26 mouse cellular contexts compared by ENCODE assay signal in the genomic region with DNA sequence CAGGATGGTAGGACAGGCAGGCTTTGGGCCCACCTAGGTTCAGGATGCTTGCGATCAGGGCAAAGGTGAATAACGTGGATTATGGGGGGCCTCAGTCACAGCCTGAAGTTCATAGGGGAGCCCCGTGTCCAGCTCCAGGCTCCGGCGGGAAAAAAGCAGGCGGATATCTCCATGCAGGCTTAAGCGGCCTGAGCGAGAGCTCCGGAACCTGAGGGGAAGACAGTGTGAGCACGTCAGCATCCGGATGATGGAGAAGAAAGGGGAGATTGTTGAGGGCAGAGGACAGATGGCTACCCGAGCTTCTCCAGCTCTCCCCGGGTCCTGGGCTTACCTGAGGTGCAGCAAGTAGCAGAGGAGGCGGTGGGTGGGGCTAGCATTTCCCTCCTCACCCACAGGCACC. TPM values are rescaled to one million over a fixed set of nuclear protein-coding genes. Genes with fewer than 3 reads are reported as not detected.
A peak's percentile ranks its signal among the peaks of the same experiment; 100 is the strongest.
DNase-seq lines count a peak whose midpoint lies in the region; ATAC-seq and TF ChIP-seq lines count a peak whose summit lies in the region.
"Had no signal": no experiment of that assay in that cellular context is flagged by ENCODE, and none has a peak within 500 bp of the region (broad histone marks: within the 10 kb centered on the region; RNA-seq: fewer than 3 reads in every experiment).

No protein-coding gene starts in this region.

- H3K9me3 ChIP-seq in midbrain, embryonic 13.5 days: no peaks in the 10 kb centered on the region
- H3K9me3 ChIP-seq in midbrain, postnatal 0 days (ENCODE audit: low read length): no peaks in the 10 kb centered on the region
- H3K9me3 ChIP-seq in neural tube, embryonic 13.5 days: no peaks in the 10 kb centered on the region
- H3K9me3 ChIP-seq in neural tube, embryonic 15.5 days (replicated peaks): no peaks in the 10 kb centered on the region
- H3K9me3 ChIP-seq: embryonic facial prominence, embryonic 13.5 days; embryonic facial prominence, embryonic 15.5 days; forebrain, embryonic 10.5 days; forebrain, embryonic 12.5 days had no signal

- no peaks in the 10 kb centered on the region for H3K27me3 ChIP-seq in midbrain, embryonic 13.5 days
- no peaks in the 10 kb centered on the region for H3K27me3 ChIP-seq in midbrain, postnatal 0 days (ENCODE audit: insufficient read depth, low read length)
- H3K27me3 ChIP-seq in neural tube, embryonic 13.5 days: no peaks in the 10 kb centered on the region
- no peaks in the 10 kb centered on the region for H3K27me3 ChIP-seq in neural tube, embryonic 15.5 days (replicated peaks)
- H3K27me3 ChIP-seq: CH12.LX; embryonic facial prominence, embryonic 13.5 days; embryonic facial prominence, embryonic 15.5 days; forebrain, embryonic 12.5 days had no signal

- no peak for TF ChIP-seq CTCF in midbrain, postnatal 0 days (IDR thresholded peaks at IDR 0.05)

- peak overlapping the region; percentile 14; the same call in 1 of the 2 replicates for H3K27ac ChIP-seq in midbrain, embryonic 13.5 days
- no peak overlapping the region for H3K27ac ChIP-seq in midbrain, postnatal 0 days (ENCODE audit: low read depth, low read length)
- no peak overlapping the region for H3K27ac ChIP-seq in neural tube, embryonic 13.5 days (replicated peaks)
- H3K27ac ChIP-seq in neural tube, embryonic 15.5 days (replicated peaks): no peak overlapping the region
- H3K27ac ChIP-seq: embryonic facial prominence, embryonic 13.5 days; embryonic facial prominence, embryonic 15.5 days had no signal

- intact Hi-C loops in heart, postnatal 36 days (cut with DNase I): no loop called here

- H3K4me3 ChIP-seq in midbrain, embryonic 13.5 days (replicated peaks): no peak overlapping the region
- H3K4me3 ChIP-seq in midbrain, postnatal 0 days (ENCODE audit: low read depth, low read length): no peak overlapping the region
- H3K4me3 ChIP-seq in neural tube, embryonic 13.5 days: no peak overlapping the region
- H3K4me3 ChIP-seq in neural tube, embryonic 15.5 days (replicated peaks): no peak overlapping the region
- H3K4me3 ChIP-seq: embryonic facial prominence, embryonic 13.5 days; embryonic facial prominence, embryonic 15.5 days; erythroblast, embryonic 14.5 days; forebrain, embryonic 10.5 days; forebrain, embryonic 12.5 days had no signal

- H3K9ac ChIP-seq in midbrain, embryonic 13.5 days (replicated peaks): 0 out of 2 replicates have a peak overlapping the region, but pooled peaks have one; percentile 19
- H3K9ac ChIP-seq in midbrain, postnatal 0 days (replicated peaks; ENCODE audit: low read length, poor library complexity, severe bottlenecking): no peak overlapping the region
- 0 out of 2 replicates have a peak overlapping the region, but pooled peaks have one; percentile 31 for H3K9ac ChIP-seq in neural tube, embryonic 13.5 days
- H3K9ac ChIP-seq in neural tube, embryonic 15.5 days (replicated peaks): no peak overlapping the region
- H3K9ac ChIP-seq: embryonic facial prominence, embryonic 13.5 days; embryonic facial prominence, embryonic 15.5 days; forebrain, embryonic 12.5 days had no signal

- peaks cover 62% of the 10 kb centered on the region for H3K36me3 ChIP-seq in midbrain, embryonic 13.5 days
- peaks cover 30% of the 10 kb centered on the region for H3K36me3 ChIP-seq in midbrain, postnatal 0 days (ENCODE audit: insufficient read depth, low read length)
- H3K36me3 ChIP-seq in neural tube, embryonic 13.5 days: peaks cover 61% of the 10 kb centered on the region
- H3K36me3 ChIP-seq in neural tube, embryonic 15.5 days: peaks cover 50% of the 10 kb centered on the region

- DNase-seq in cerebellum, adult 9-11 months: peak; percentile 57
- DNase-seq in cerebellum, postnatal 25 days: no peak
- peak; percentile 87 for DNase-seq in heart, adult 11 months
- no peak for DNase-seq in heart, postnatal 36 days
- no peak for DNase-seq in midbrain, postnatal 0 days (ENCODE audit: low spot score)
- DNase-seq: adrenal gland, adult 2 months; adrenal gland, postnatal 10 days; adrenal gland, postnatal 25 days; B cell, adult 2 months; cerebellum, adult 11 months; cerebellum, adult 18-20 months; cerebellum, adult 8-10 months; cerebellum, postnatal 10 days; cerebellum, postnatal 36 days; embryo, embryonic 11 days had no signal

- H3K4me1 ChIP-seq in midbrain, embryonic 13.5 days (replicated peaks): peaks cover 46% of the 10 kb centered on the region
- peaks cover 9% of the 10 kb centered on the region; the same call in 1 of the 2 replicates for H3K4me1 ChIP-seq in midbrain, postnatal 0 days (ENCODE audit: insufficient read depth, low read length)
- peaks cover 42% of the 10 kb centered on the region for H3K4me1 ChIP-seq in neural tube, embryonic 13.5 days (replicated peaks)
- peaks cover 42% of the 10 kb centered on the region for H3K4me1 ChIP-seq in neural tube, embryonic 15.5 days

- 88% methylated on average over 14 of the region's 14 CpGs for WGBS in midbrain, embryonic 13.5 days
- 86% methylated on average over 14 of the region's 14 CpGs for WGBS in midbrain, postnatal 0 days
- 83% methylated on average over 14 of the region's 14 CpGs for WGBS in neural tube, embryonic 13.5 days
- WGBS in neural tube, embryonic 15.5 days: 85% methylated on average over 14 of the region's 14 CpGs

- H3K4me2 ChIP-seq in midbrain, embryonic 13.5 days (replicated peaks): no peak overlapping the region
- H3K4me2 ChIP-seq in midbrain, postnatal 0 days (ENCODE audit: low read depth, low read length, poor library complexity, severe bottlenecking): no peak overlapping the region
- no peak overlapping the region for H3K4me2 ChIP-seq in neural tube, embryonic 13.5 days
- no peak overlapping the region for H3K4me2 ChIP-seq in neural tube, embryonic 15.5 days
- H3K4me2 ChIP-seq: embryonic facial prominence, embryonic 13.5 days; embryonic facial prominence, embryonic 15.5 days; forebrain, embryonic 12.5 days had no signal

- no peak for ATAC-seq in midbrain, embryonic 13.5 days
- ATAC-seq in midbrain, postnatal 0 days (ENCODE audit: low FRiP score): no peak
- ATAC-seq in neural tube, embryonic 13.5 days (ENCODE audit: low read depth): no peak
- ATAC-seq in neural tube, embryonic 15.5 days (ENCODE audit: low FRiP score): no peak
- ATAC-seq: CD4-positive, CD25-positive, alpha-beta regulatory T cell, adult 4 months; forebrain, embryonic 16.5 days had no signal

RNA-seq across cellular contexts. Expression of a gene that starts 2.0 kb away (rescaled TPM):
- 100 to 1,000 TPM; 108 to 115 TPM for total RNA-seq in heart, postnatal 36 days (2021)
- polyA plus RNA-seq in midbrain, embryonic 13.5 days (2015; fragmentation: Nextera tagmentation; extraction: Ambion mirVana): 245 and 253 TPM in 2 replicates
- 89.6 and 102 TPM in 2 replicates for total RNA-seq in midbrain, postnatal 0 days (2014; rRNA removed)
- polyA plus RNA-seq in midbrain, postnatal 0 days (2015; fragmentation: Nextera tagmentation; extraction: Ambion mirVana): 230 and 241 TPM in 2 replicates
- 224 and 235 TPM in 2 replicates for polyA plus RNA-seq in neural tube, embryonic 13.5 days (2015; fragmentation: Nextera tagmentation; extraction: Ambion mirVana)
- polyA plus RNA-seq in neural tube, embryonic 15.5 days (2015; fragmentation: Nextera tagmentation; extraction: Ambion mirVana): 231 and 240 TPM in 2 replicates

RNA-seq across cellular contexts. Expression of a gene that starts 7.9 kb away (rescaled TPM):
- 10 to 100 TPM; 20.1 to 23.2 TPM for total RNA-seq in heart, postnatal 36 days (2021)
- polyA plus RNA-seq in midbrain, embryonic 13.5 days (2015; fragmentation: Nextera tagmentation; extraction: Ambion mirVana): 25.3 and 29.9 TPM in 2 replicates
- total RNA-seq in midbrain, postnatal 0 days (2014; rRNA removed): 30.5 and 33.4 TPM in 2 replicates
- polyA plus RNA-seq in midbrain, postnatal 0 days (2015; fragmentation: Nextera tagmentation; extraction: Ambion mirVana): 24.4 and 26.1 TPM in 2 replicates
- polyA plus RNA-seq in neural tube, embryonic 13.5 days (2015; fragmentation: Nextera tagmentation; extraction: Ambion mirVana): 22.4 and 23.3 TPM in 2 replicates
- 27.8 and 30.8 TPM in 2 replicates for polyA plus RNA-seq in neural tube, embryonic 15.5 days (2015; fragmentation: Nextera tagmentation; extraction: Ambion mirVana)

RNA-seq across cellular contexts. Expression of a gene that starts 12.5 kb away (rescaled TPM):
- 10 to 100 TPM; 26.1 to 30.0 TPM for total RNA-seq in heart, postnatal 36 days (2021)
- 45.4 and 55.2 TPM in 2 replicates for polyA plus RNA-seq in midbrain, embryonic 13.5 days (2015; fragmentation: Nextera tagmentation; extraction: Ambion mirVana)
- 31.1 and 48.7 TPM in 2 replicates for total RNA-seq in midbrain, postnatal 0 days (2014; rRNA removed)
- polyA plus RNA-seq in midbrain, postnatal 0 days (2015; fragmentation: Nextera tagmentation; extraction: Ambion mirVana): 30.3 and 32.3 TPM in 2 replicates
- 28.4 and 29.9 TPM in 2 replicates for polyA plus RNA-seq in neural tube, embryonic 13.5 days (2015; fragmentation: Nextera tagmentation; extraction: Ambion mirVana)
- 27.5 and 28.5 TPM in 2 replicates for polyA plus RNA-seq in neural tube, embryonic 15.5 days (2015; fragmentation: Nextera tagmentation; extraction: Ambion mirVana)

RNA-seq across cellular contexts. Expression of a gene that starts 23.2 kb away (rescaled TPM):
- total RNA-seq in heart, postnatal 36 days (2021): 1 to 10 TPM; 2.6 to 3.2 TPM
- 17.0 and 18.7 TPM in 2 replicates for polyA plus RNA-seq in midbrain, embryonic 13.5 days (2015; fragmentation: Nextera tagmentation; extraction: Ambion mirVana)
- 15.0 and 18.2 TPM in 2 replicates for total RNA-seq in midbrain, postnatal 0 days (2014; rRNA removed)
- polyA plus RNA-seq in midbrain, postnatal 0 days (2015; fragmentation: Nextera tagmentation; extraction: Ambion mirVana): 14.2 and 14.3 TPM in 2 replicates
- 19.9 and 20.4 TPM in 2 replicates for polyA plus RNA-seq in neural tube, embryonic 13.5 days (2015; fragmentation: Nextera tagmentation; extraction: Ambion mirVana)
- 21.0 and 22.8 TPM in 2 replicates for polyA plus RNA-seq in neural tube, embryonic 15.5 days (2015; fragmentation: Nextera tagmentation; extraction: Ambion mirVana)

RNA-seq across cellular contexts. Expression of a gene that starts 25.3 kb away (rescaled TPM):
- total RNA-seq in heart, postnatal 36 days (2021): 10 to 100 TPM; 12.9 to 13.5 TPM
- polyA plus RNA-seq in midbrain, embryonic 13.5 days (2015; fragmentation: Nextera tagmentation; extraction: Ambion mirVana): 20.0 and 20.2 TPM in 2 replicates
- total RNA-seq in midbrain, postnatal 0 days (2014; rRNA removed): 40.2 and 54.6 TPM in 2 replicates
- 6.3 and 7.9 TPM in 2 replicates for polyA plus RNA-seq in midbrain, postnatal 0 days (2015; fragmentation: Nextera tagmentation; extraction: Ambion mirVana)
- polyA plus RNA-seq in neural tube, embryonic 13.5 days (2015; fragmentation: Nextera tagmentation; extraction: Ambion mirVana): 15.1 and 16.5 TPM in 2 replicates
- 11.1 and 12.3 TPM in 2 replicates for polyA plus RNA-seq in neural tube, embryonic 15.5 days (2015; fragmentation: Nextera tagmentation; extraction: Ambion mirVana)

Comparison
In these comparisons a context has a peak if more than half of its experiments do, and no peak if none do; other contexts are left out.
1. DNase-seq: peak in cerebellum, adult 9-11 months (single experiment) and heart, adult 11 months (single experiment); none in cerebellum, postnatal 25 days (0 of 2), heart, postnatal 36 days (0 of 2) and midbrain, postnatal 0 days (single experiment).
2. H3K9ac ChIP-seq: peak in midbrain, embryonic 13.5 days (single experiment) and neural tube, embryonic 13.5 days (single experiment); none in midbrain, postnatal 0 days (single experiment) and neural tube, embryonic 15.5 days (single experiment).